Mouse (Mus musculus) hindbrain, embryonic 16.5 days (tissue): ENCODE results near the gene Rb1. TPM values are rescaled to one million over a fixed set of nuclear protein-coding genes. Genes with fewer than 3 reads are reported as not detected.
A peak's percentile ranks its signal among the peaks of the same experiment; 100 is the strongest.

ENCODE experiments used
- ATAC-seq: fragments of 200-750 bp; cut with Nextera tagmentation; 2 replicates; pipeline ENCODE4 v1.8.0; 2017; ENCODE audit warnings: moderate TSS enrichment, moderate library complexity
- H3K27ac ChIP-seq: fragments of 300-500 bp; sonication (generic); 2 replicates; pipeline ENCODE4 v1.5.1; 2014; ENCODE audit warnings: low read depth, mild to moderate bottlenecking, control low read depth, low read length, moderate library complexity
- H3K27me3 ChIP-seq: fragments of 300-500 bp; sonication (generic); replicated peaks from 2 replicates; pipeline ENCODE4 v1.6.1; 2014; ENCODE audit warnings: low read length; ENCODE audit not compliant: control insufficient read depth, insufficient read depth
- H3K36me3 ChIP-seq: fragments of 300-500 bp; sonication (generic); 2 replicates; pipeline ENCODE4 v1.6.1; 2014; ENCODE audit warnings: mild to moderate bottlenecking, low read length, moderate library complexity, mixed read lengths; ENCODE audit not compliant: control insufficient read depth, insufficient read depth
- H3K4me1 ChIP-seq: fragments of 300-500 bp; sonication (generic); 2 replicates; pipeline ENCODE4 v1.6.1; 2014; ENCODE audit warnings: low read depth, low read length; ENCODE audit not compliant: control insufficient read depth, insufficient read depth
- H3K4me2 ChIP-seq: fragments of 300-500 bp; sonication (generic); 2 replicates; pipeline ENCODE4 v1.6.1; 2014; ENCODE audit warnings: mild to moderate bottlenecking, low read length, control low read depth, moderate library complexity
- H3K4me3 ChIP-seq: fragments of 300-500 bp; sonication (generic); 2 replicates; pipeline ENCODE4 v1.5.1; 2014; ENCODE audit warnings: mild to moderate bottlenecking, low read length, control low read depth, moderate library complexity
- H3K9ac ChIP-seq: fragments of 300-500 bp; sonication (generic); 2 replicates; pipeline ENCODE4 v1.6.1; 2014; ENCODE audit warnings: low read depth, mild to moderate bottlenecking, control low read depth, low read length, moderate library complexity
- H3K9me3 ChIP-seq: fragments of 300-500 bp; sonication (generic); 2 replicates; pipeline ENCODE4 v1.6.1; 2014; ENCODE audit warnings: mild to moderate bottlenecking, low read length, moderate library complexity; ENCODE audit not compliant: control insufficient read depth
- WGBS: fragments of 180-500 bp; shearing (Covaris S2); extraction: QIAGEN DNeasy Blood & Tissue Kit; methylation state at CpG from one replicate; pipeline ENCODE4 v1.1.7; 2014; 5-methylcytosine and 5-hydroxymethylcytosine counted together
- polyA plus RNA-seq: library from polyadenylated mRNA; unstranded; fragments of >200 nt; fragmentation: Nextera tagmentation; extraction: Ambion mirVana; gene quantifications from 2 replicates; pipeline ENCODE4 v1.2.1, GENCODE M21; 2015

Gene Rb1
- polyA plus RNA-seq, 1 experiment from 2014 or later: 20.4 TPM

- no peak overlapping the region for H3K27ac ChIP-seq
- H3K9me3 ChIP-seq: no peaks in the 10 kb centered on the region
- no peaks in the 10 kb centered on the region for H3K4me1 ChIP-seq
- H3K4me3 ChIP-seq: no peak overlapping the region
- no peak for ATAC-seq
- no peak overlapping the region for H3K4me2 ChIP-seq
- H3K27me3 ChIP-seq: no peaks in the 10 kb centered on the region
- WGBS: 86% methylated on average over 4 of the region's 4 CpGs
- H3K36me3 ChIP-seq: no peaks in the 10 kb centered on the region
- no peak overlapping the region for H3K9ac ChIP-seq
Observed at GRCm38 (mm10) chr14:73345614-73346013, 20.0 kb upstream of the Rb1 start.

GRCm38 (mm10) chr14:73340051-73340755 lies 14.6 kb upstream of the Rb1 start:
- H3K4me3 ChIP-seq: no peak overlapping the region
- 68% methylated on average over 6 of the region's 6 CpGs for WGBS

GRCm38 (mm10) chr14:73339615-73340014 lies 14.0 kb upstream of the Rb1 start:
- Histone ChIP-seq H3K36me3 (no peaks in the 10 kb centered on the region), H3K9ac (no peak overlapping the region), H3K27ac (no peak overlapping the region), H3K4me2 (no peak overlapping the region), H3K4me1 (no peaks in the 10 kb centered on the region), H3K9me3 (no peaks in the 10 kb centered on the region), H3K27me3 (no peaks in the 10 kb centered on the region), H3K4me3 (no peak overlapping the region)
- ATAC-seq: no peak
- WGBS: 77% methylated on average over 3 of the region's 3 CpGs

More at GRCm38 (mm10) chr14:73340051-73340755, 14.6 kb upstream of the Rb1 start:
- Histone ChIP-seq H3K27me3 (no peaks in the 10 kb centered on the region), H3K9me3 (no peaks in the 10 kb centered on the region), H3K4me2 (no peak overlapping the region), H3K27ac (no peak overlapping the region), H3K9ac (no peak overlapping the region), H3K4me1 (no peaks in the 10 kb centered on the region), H3K36me3 (no peaks in the 10 kb centered on the region)
- no peak for ATAC-seq

- Histone ChIP-seq H3K27me3 (no peaks in the 10 kb centered on the region), H3K27ac (no peak overlapping the region), H3K9ac (no peak overlapping the region), H3K4me2 (no peak overlapping the region), H3K4me1 (no peaks in the 10 kb centered on the region), H3K9me3 (no peaks in the 10 kb centered on the region), H3K4me3 (no peak overlapping the region), H3K36me3 (no peaks in the 10 kb centered on the region)
- WGBS: 82% methylated on average over 6 of the region's 6 CpGs
- ATAC-seq: no peak
Observed at GRCm38 (mm10) chr14:73336316-73337080, 10.9 kb upstream of the Rb1 start.

- no peak for ATAC-seq
- WGBS: 63% methylated on average over 22 of the region's 22 CpGs
- peak overlapping the region; percentile 18; the same call in 1 of the 2 replicates for H3K4me2 ChIP-seq
Observed at GRCm38 (mm10) chr14:73334926-73335805, 9.5 kb upstream of the Rb1 start.

GRCm38 (mm10) chr14:73333880-73334279 lies 8.3 kb upstream of the Rb1 start:
- ATAC-seq: no peak
- Histone ChIP-seq H3K4me2 (no peak overlapping the region), H3K4me1 (no peaks in the 10 kb centered on the region), H3K9me3 (no peaks in the 10 kb centered on the region), H3K4me3 (no peak overlapping the region), H3K27me3 (no peaks in the 10 kb centered on the region), H3K9ac (no peak overlapping the region), H3K36me3 (no peaks in the 10 kb centered on the region), H3K27ac (no peak overlapping the region)
- WGBS: 93% methylated on average over 3 of the region's 3 CpGs

More at GRCm38 (mm10) chr14:73334926-73335805, 9.5 kb upstream of the Rb1 start:
- Histone ChIP-seq H3K4me1 (no peaks in the 10 kb centered on the region), H3K36me3 (no peaks in the 10 kb centered on the region), H3K9me3 (no peaks in the 10 kb centered on the region), H3K4me3 (no peak overlapping the region), H3K27me3 (no peaks in the 10 kb centered on the region), H3K27ac (no peak overlapping the region), H3K9ac (no peak overlapping the region)

GRCm38 (mm10) chr14:73331386-73331785 lies 5.8 kb upstream of the Rb1 start:
- 88% methylated on average over 4 of the region's 4 CpGs for WGBS
- ATAC-seq: no peak
- H3K4me1 ChIP-seq: peaks cover 3% of the 10 kb centered on the region
- H3K9me3 ChIP-seq: no peaks in the 10 kb centered on the region
- no peak overlapping the region for H3K9ac ChIP-seq
- no peaks in the 10 kb centered on the region for H3K27me3 ChIP-seq
- no peak overlapping the region for H3K4me3 ChIP-seq
- no peak overlapping the region for H3K4me2 ChIP-seq
- H3K36me3 ChIP-seq: no peaks in the 10 kb centered on the region
- H3K27ac ChIP-seq: no peak overlapping the region

- Histone ChIP-seq H3K4me1 (peaks cover 3% of the 10 kb centered on the region), H3K36me3 (no peaks in the 10 kb centered on the region), H3K27me3 (no peaks in the 10 kb centered on the region), H3K9ac (no peak overlapping the region), H3K27ac (no peak overlapping the region), H3K4me3 (no peak overlapping the region), H3K4me2 (no peak overlapping the region), H3K9me3 (no peaks in the 10 kb centered on the region)
- WGBS: 88% methylated on average over 2 of the region's 2 CpGs
- no peak for ATAC-seq
Observed at GRCm38 (mm10) chr14:73329871-73330270, 4.2 kb upstream of the Rb1 start.

GRCm38 (mm10) chr14:73326511-73326910 lies 889 bp upstream of the Rb1 start:
- Histone ChIP-seq H3K36me3 (no peaks in the 10 kb centered on the region), H3K9me3 (no peaks in the 10 kb centered on the region), H3K9ac (peak overlapping the region; percentile 97), H3K4me3 (peak overlapping the region; percentile 97), H3K27ac (peak overlapping the region; percentile 97), H3K4me2 (peak overlapping the region; percentile 73), H3K4me1 (peaks cover 11% of the 10 kb centered on the region), H3K27me3 (no peaks in the 10 kb centered on the region)
- ATAC-seq: peak; percentile 19
- WGBS: 8% methylated on average over 8 of the region's 8 CpGs
